Mouse (Mus musculus): Measurements from ENCODE around the gene Mindy1. TPM values are rescaled to one million over a fixed set of nuclear protein-coding genes. Genes with fewer than 3 reads are reported as not detected.

Gene Mindy1
- 48.8 and 54.5 TPM in 2 replicates for total RNA-seq (2012; rRNA removed)

DNA sequence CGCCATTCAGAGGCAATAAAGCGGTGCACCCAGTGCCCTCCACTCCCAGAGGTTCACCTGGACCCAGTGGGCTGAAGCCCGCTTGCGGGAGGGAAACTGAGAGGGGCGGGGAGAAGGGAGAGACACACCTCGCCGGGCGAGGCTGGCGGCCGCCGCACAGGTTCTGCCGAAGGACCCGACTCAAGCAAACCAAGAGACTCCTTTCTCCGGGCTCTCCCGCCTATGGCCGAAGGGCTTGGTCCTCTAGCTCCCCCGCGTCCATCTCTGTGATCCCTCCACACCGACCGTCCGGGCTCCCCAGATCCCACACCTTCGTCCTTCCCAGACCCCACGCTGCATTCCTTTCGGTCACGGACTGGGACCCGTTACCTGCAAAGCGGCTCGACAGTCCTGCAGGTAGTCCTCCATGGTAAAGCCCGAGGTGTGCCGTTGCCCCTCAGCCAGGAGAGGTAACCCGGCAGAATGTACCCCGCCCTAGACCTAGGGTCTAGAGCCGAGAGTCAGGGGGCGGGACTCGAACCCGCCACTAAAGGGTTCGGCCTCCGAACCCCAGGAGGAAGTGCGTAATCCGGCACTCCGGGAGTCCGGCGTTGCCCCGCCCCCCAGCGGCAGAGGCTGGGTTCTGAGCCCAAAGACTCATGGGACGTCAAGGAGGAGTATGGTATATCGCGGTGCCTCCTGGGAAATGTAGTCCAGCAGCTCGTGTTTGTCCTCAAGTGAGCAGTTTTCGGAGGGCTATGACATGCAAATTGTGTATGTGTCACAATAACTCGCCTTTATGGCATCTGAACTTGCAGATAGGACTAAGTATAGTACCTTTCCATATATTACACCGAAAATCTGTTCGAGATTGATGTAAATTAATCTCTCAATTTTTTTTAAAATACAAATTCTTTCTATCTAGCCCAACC, at the start of gene Mindy1, which contains the start of gene Prune1:
Gene Mindy1, plus strand, starts transcription at position 130 of the 911 bp plus-strand sequence.
Gene Prune1, minus strand, starts transcription at position 861 of the 911 bp plus-strand sequence.
- H3K4me1 ChIP-seq (ENCODE audit: control insufficient read depth in 2 of 2, insufficient read depth in 2 of 2, low read length in 2 of 2, poor library complexity in 1 of 2), result peaks cover 6% of the 10 kb centered on the region in 2 experiments; a peak in 3 of 4 replicates
- H3K4me3 ChIP-seq (ENCODE audit: insufficient read depth in 1 of 2, low read depth in 1 of 2, low read length in 2 of 2, poor library complexity in 1 of 2, severe bottlenecking in 1 of 2), result peak within 1 kb of the TSS; percentile 94 to 98
- H3K9me3 ChIP-seq (ENCODE audit: control insufficient read depth, insufficient read depth, low read depth, low read length), result no peaks in the 10 kb centered on the region
- H3K9ac ChIP-seq (ENCODE audit: insufficient read depth, low read depth, low read length, poor library complexity, severe bottlenecking), result peak within 1 kb of the TSS; percentile 93
- H3K36me3 ChIP-seq (ENCODE audit: control insufficient read depth, insufficient read depth, low read length, poor library complexity, severe bottlenecking), result no peaks in the 10 kb centered on the region
- TF ChIP-seq HCFC1 (IDR thresholded peaks at IDR 0.05; ENCODE audit: borderline replicate concordance, insufficient read depth, low read length) (peak; percentile 93), ZNF384 (IDR thresholded peaks at IDR 0.05; ENCODE audit: low read depth, low read length) (no peak), CHD2 (IDR thresholded peaks at IDR 0.05; ENCODE audit: low read depth, low read length) (no peak)
- DNase-seq (ENCODE audit: low read depth, low spot score), result peak; percentile 95
- in situ Hi-C loops (cut with MboI; ENCODE audit: low sequenced_read_pairs in 2 of 2, unreplicated experiment in 2 of 2), result no loop called here
- peak within 1 kb of the TSS; percentile 75 for H3K27ac ChIP-seq (ENCODE audit: insufficient read depth, low read depth, low read length, poor library complexity, severe bottlenecking)

DNA sequence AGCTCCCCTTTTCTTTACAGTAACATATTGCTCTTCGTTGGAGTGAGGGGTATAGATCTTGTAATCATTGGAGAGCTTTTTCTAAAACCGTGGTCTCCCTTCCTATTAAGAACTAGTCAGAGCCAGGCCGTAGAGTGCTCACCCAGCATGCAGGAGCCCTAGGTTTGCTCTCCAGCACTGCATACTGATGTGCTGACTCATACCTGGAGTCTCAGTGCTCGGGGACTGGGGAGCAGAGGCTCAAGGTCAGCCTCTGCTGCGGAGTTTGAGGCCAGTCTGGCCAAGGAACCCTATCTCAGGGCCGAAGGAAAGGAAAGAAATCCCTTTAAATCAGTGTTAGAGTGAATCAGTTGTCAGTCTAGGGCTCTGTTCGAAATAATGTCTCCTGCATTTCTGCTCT, 48.4 kb upstream of the Mindy1 start:
- no peak overlapping the region for H3K27ac ChIP-seq (ENCODE audit: insufficient read depth, low read depth, low read length, poor library complexity, severe bottlenecking)
- TF ChIP-seq CHD2 (IDR thresholded peaks at IDR 0.05; ENCODE audit: low read depth, low read length) (no peak), MAFK (IDR thresholded peaks at IDR 0.05; ENCODE audit: insufficient read depth, low read depth, low read length) (peak; percentile 77)

DNA sequence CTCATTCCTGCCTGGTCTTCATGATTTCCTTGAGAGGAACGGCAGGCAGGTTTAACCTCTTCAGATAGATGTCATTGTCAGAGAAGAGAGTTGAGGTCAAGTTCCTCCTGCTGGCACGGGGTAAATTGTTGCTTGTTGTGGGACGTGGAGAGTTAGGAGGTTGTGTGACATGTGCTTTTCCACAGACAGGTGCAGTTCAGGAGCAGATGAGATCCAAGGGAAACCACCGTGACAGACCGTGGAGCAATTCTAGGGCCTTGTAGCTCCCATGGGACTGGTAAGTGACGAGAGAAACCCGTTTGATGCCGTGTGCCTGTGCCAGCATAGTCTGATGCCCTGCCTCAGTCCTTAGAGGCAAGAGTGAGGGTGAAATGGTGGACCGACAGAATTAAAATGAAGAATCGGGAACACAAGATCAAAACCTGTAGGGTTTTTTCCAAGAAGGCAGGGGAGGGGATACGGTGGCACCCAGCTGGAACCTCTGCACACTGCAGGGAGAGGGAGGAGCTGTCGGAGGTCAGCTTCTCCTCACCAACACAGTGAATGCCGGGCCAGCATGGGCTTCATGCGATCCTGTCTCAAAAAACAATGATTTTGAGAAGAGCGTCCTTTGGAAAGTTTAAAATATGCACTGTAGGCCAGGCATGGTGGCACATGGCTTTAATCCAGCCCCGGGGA, 47.7 kb upstream of the Mindy1 start:
- Histone ChIP-seq H3K9me3 (ENCODE audit: control insufficient read depth, insufficient read depth, low read depth, low read length) (no peaks in the 10 kb centered on the region), H3K4me1 (ENCODE audit: control insufficient read depth in 2 of 2, insufficient read depth in 2 of 2, low read length in 2 of 2, poor library complexity in 1 of 2) (peaks cover 19 to 48% of the 10 kb centered on the region in 2 experiments), H3K36me3 (ENCODE audit: control insufficient read depth, insufficient read depth, low read length, poor library complexity, severe bottlenecking) (peaks cover 44% of the 10 kb centered on the region), H3K27ac (ENCODE audit: insufficient read depth, low read depth, low read length, poor library complexity, severe bottlenecking) (0 out of 2 replicates have a peak overlapping the region, but pooled peaks have one; percentile 31), H3K9ac (ENCODE audit: insufficient read depth, low read depth, low read length, poor library complexity, severe bottlenecking) (no peak overlapping the region), H3K4me3 (ENCODE audit: insufficient read depth in 1 of 2, low read depth in 1 of 2, low read length in 2 of 2, poor library complexity in 1 of 2, severe bottlenecking in 1 of 2) (no peak overlapping the region)
- TF ChIP-seq ZC3H11A (IDR thresholded peaks at IDR 0.05; ENCODE audit: borderline replicate concordance, low read depth, low read length) (no peak), CHD2 (IDR thresholded peaks at IDR 0.05; ENCODE audit: low read depth, low read length) (no peak), MAFK (IDR thresholded peaks at IDR 0.05; ENCODE audit: insufficient read depth, low read depth, low read length) (no peak), HCFC1 (IDR thresholded peaks at IDR 0.05; ENCODE audit: borderline replicate concordance, insufficient read depth, low read length) (no peak), ZNF384 (IDR thresholded peaks at IDR 0.05; ENCODE audit: low read depth, low read length) (no peak)
- in situ Hi-C loops (cut with MboI; ENCODE audit: low sequenced_read_pairs in 2 of 2, unreplicated experiment in 2 of 2), result no loop called here
- DNase-seq (ENCODE audit: low read depth, low spot score), result no peak

More for the DNA sequence above, 48.4 kb upstream of the Mindy1 start:
- no peaks in the 10 kb centered on the region for H3K9me3 ChIP-seq (ENCODE audit: control insufficient read depth, insufficient read depth, low read depth, low read length)
- peaks cover 44% of the 10 kb centered on the region for H3K36me3 ChIP-seq (ENCODE audit: control insufficient read depth, insufficient read depth, low read length, poor library complexity, severe bottlenecking)
- in situ Hi-C loops (cut with MboI; ENCODE audit: low sequenced_read_pairs in 2 of 2, unreplicated experiment in 2 of 2), result no loop called here
- H3K4me1 ChIP-seq (ENCODE audit: control insufficient read depth in 2 of 2, insufficient read depth in 2 of 2, low read length in 2 of 2, poor library complexity in 1 of 2), result peaks cover 19 to 48% of the 10 kb centered on the region in 2 experiments
- H3K4me3 ChIP-seq (ENCODE audit: insufficient read depth in 1 of 2, low read depth in 1 of 2, low read length in 2 of 2, poor library complexity in 1 of 2, severe bottlenecking in 1 of 2), result no peak overlapping the region; a peak in 1 of 4 replicates
- no peak overlapping the region for H3K9ac ChIP-seq (ENCODE audit: insufficient read depth, low read depth, low read length, poor library complexity, severe bottlenecking)
- DNase-seq (ENCODE audit: low read depth, low spot score), result no peak

- H3K9ac ChIP-seq (ENCODE audit: insufficient read depth, low read depth, low read length, poor library complexity, severe bottlenecking), result no peak overlapping the region
- peaks cover 19 to 49% of the 10 kb centered on the region in 2 experiments for H3K4me1 ChIP-seq (ENCODE audit: control insufficient read depth in 2 of 2, insufficient read depth in 2 of 2, low read length in 2 of 2, poor library complexity in 1 of 2)
- H3K4me3 ChIP-seq (ENCODE audit: insufficient read depth in 1 of 2, low read depth in 1 of 2, low read length in 2 of 2, poor library complexity in 1 of 2, severe bottlenecking in 1 of 2), result no peak overlapping the region
- no peak for DNase-seq (ENCODE audit: low read depth, low spot score)
- H3K36me3 ChIP-seq (ENCODE audit: control insufficient read depth, insufficient read depth, low read length, poor library complexity, severe bottlenecking), result peaks cover 44% of the 10 kb centered on the region
- TF ChIP-seq ZNF384 (IDR thresholded peaks at IDR 0.05; ENCODE audit: low read depth, low read length), result no peak
- no peak for TF ChIP-seq ZC3H11A (IDR thresholded peaks at IDR 0.05; ENCODE audit: borderline replicate concordance, low read depth, low read length)
- TF ChIP-seq CHD2 (IDR thresholded peaks at IDR 0.05; ENCODE audit: low read depth, low read length), result no peak
- TF ChIP-seq HCFC1 (IDR thresholded peaks at IDR 0.05; ENCODE audit: borderline replicate concordance, insufficient read depth, low read length), result no peak
- no peak for TF ChIP-seq MAFK (IDR thresholded peaks at IDR 0.05; ENCODE audit: insufficient read depth, low read depth, low read length)
- H3K27ac ChIP-seq (ENCODE audit: insufficient read depth, low read depth, low read length, poor library complexity, severe bottlenecking), result peak overlapping the region; percentile 14; the same call in 1 of the 2 replicates
- no peaks in the 10 kb centered on the region for H3K9me3 ChIP-seq (ENCODE audit: control insufficient read depth, insufficient read depth, low read depth, low read length)
- in situ Hi-C loops (cut with MboI; ENCODE audit: low sequenced_read_pairs in 2 of 2, unreplicated experiment in 2 of 2), result no loop called here
These were observed 45.5 kb upstream of the Mindy1 start for GRCm38 (mm10) chr3:95235386-95236301.

Data from ES-E14 (cell line).